Mouse (Mus musculus) MEL (cell line): ENCODE results near the gene Megf8.

Experiments used
- CTCF ChIP-seq, 3 experiments: IDR thresholded peaks in 2 of 3; conservative IDR thresholded peaks in 1 of 3; 2 replicates each; pipeline ENCODE4 v1.5.1; 2011 to 2012; ENCODE audit warnings: low read length in 3 of 3, low read depth in 2 of 3, mild to moderate bottlenecking in 2 of 3, improper control_type of control experiment in 1 of 3, inconsistent platforms in 1 of 3, mixed read lengths in 1 of 3, moderate library complexity in 1 of 3; ENCODE audit not compliant: control insufficient read depth in 1 of 3, insufficient read depth in 1 of 3, poor library complexity in 1 of 3, severe bottlenecking in 1 of 3
- E2F4 ChIP-seq: IDR thresholded peaks from 2 replicates; pipeline ENCODE4 v1.6.1; 2011; ENCODE audit warnings: low read depth, low read length, improper control_type of control experiment, borderline replicate concordance
- GATA1 ChIP-seq: IDR thresholded peaks from 2 replicates; pipeline ENCODE4 v1.6.1; 2011; ENCODE audit warnings: low read depth, low read length, improper control_type of control experiment
- HCFC1 ChIP-seq: IDR thresholded peaks from 2 replicates; pipeline ENCODE4 v1.6.1; 2012; ENCODE audit warnings: low read depth, mild to moderate bottlenecking, inconsistent platforms, low read length, improper control_type of control experiment, moderate library complexity
- MAX ChIP-seq: IDR thresholded peaks from 2 replicates; pipeline ENCODE4 v1.6.1; 2011; ENCODE audit warnings: low read length, improper control_type of control experiment
- POLR2A ChIP-seq, 2 experiments: IDR thresholded peaks; 2 replicates each; pipeline ENCODE4 v1.6.1; 2011 to 2012; ENCODE audit warnings: low read length in 2 of 2, mild to moderate bottlenecking in 2 of 2, control low read depth in 1 of 2, improper control_type of control experiment in 1 of 2, low read depth in 1 of 2, moderate library complexity in 1 of 2; ENCODE audit not compliant: control insufficient read depth in 1 of 2, insufficient read depth in 1 of 2, poor library complexity in 1 of 2
- POLR2AphosphoS2 ChIP-seq: IDR thresholded peaks from 2 replicates; pipeline ENCODE4 v1.6.1; 2011; ENCODE audit warnings: low read length, improper control_type of control experiment
- TCF12 ChIP-seq: IDR thresholded peaks from 2 replicates; pipeline ENCODE4 v1.6.1; 2014; ENCODE audit warnings: low read depth, mild to moderate bottlenecking, inconsistent platforms, low read length, improper control_type of control experiment, moderate library complexity

GRCm38 (mm10) chr7:25293191-25293739, 23.7 kb upstream of the Megf8 start:
- no peak for TF ChIP-seq POLR2A (IDR thresholded peaks at IDR 0.05; ENCODE audit: control insufficient read depth in 1 of 2, insufficient read depth in 1 of 2, low read depth in 1 of 2, low read length in 2 of 2, poor library complexity in 1 of 2)
- TF ChIP-seq E2F4: no peak
- TF ChIP-seq GATA1: no peak
- no peak for TF ChIP-seq CTCF (IDR thresholded peaks at IDR 0.05 in 2 of 3, conservative IDR thresholded peaks at IDR 0.05 in 1 of 3; ENCODE audit: control insufficient read depth in 1 of 3, insufficient read depth in 1 of 3, low read depth in 2 of 3, low read length in 3 of 3, poor library complexity in 1 of 3, severe bottlenecking in 1 of 3)
- no peak for TF ChIP-seq TCF12
- TF ChIP-seq POLR2AphosphoS2: no peak
- no peak for TF ChIP-seq MAX
- no peak for TF ChIP-seq HCFC1
